Mouse (Mus musculus) CD4-positive naive resting alpha-beta T cell, adult 57 days (primary cell): ENCODE data around the gene Foxi3. TPM values are rescaled to one million over a fixed set of nuclear protein-coding genes. Genes with fewer than 3 reads are reported as not detected.

Source experiments
- total RNA-seq: library from RNA; stranded (reverse); gene quantifications from one replicate; pipeline ENCODE4 v1.2.4, GENCODE M21; 2023

The Foxi3 gene
- total RNA-seq = not detected

DNA sequence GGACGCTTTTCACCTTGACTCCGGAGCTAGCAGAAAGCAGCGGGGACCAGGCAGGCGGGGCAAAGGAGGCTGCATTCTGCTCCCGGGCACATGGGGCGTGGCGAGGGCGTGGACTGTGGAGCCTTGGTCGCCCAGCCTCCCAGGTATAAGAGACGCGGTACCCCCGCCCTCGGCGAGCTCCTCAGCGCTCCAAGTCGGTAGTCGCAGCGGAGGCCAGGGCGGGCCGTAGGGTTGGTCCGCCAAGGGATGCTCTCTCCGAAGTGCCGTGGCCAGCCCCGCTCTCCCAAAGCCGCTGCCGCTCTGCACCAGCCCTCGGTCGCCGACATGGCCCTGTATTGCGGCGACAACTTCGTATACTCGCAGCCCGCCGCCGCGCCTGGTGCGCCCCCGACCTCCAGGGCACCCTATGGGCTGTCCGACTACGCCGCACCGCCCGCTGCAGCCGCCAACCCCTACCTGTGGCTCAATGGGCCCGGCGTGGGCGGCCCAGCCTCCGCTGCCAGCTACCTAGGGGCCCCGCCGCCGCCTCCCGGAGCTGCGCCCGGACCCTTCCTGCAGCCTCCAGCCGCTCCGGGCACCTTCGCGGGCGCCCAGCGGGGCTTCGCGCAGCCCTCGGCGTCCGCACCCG lies at the start of gene Foxi3:
Foxi3 (plus strand) TSS at position 247 of the 628 bp plus-strand sequence.

DNA sequence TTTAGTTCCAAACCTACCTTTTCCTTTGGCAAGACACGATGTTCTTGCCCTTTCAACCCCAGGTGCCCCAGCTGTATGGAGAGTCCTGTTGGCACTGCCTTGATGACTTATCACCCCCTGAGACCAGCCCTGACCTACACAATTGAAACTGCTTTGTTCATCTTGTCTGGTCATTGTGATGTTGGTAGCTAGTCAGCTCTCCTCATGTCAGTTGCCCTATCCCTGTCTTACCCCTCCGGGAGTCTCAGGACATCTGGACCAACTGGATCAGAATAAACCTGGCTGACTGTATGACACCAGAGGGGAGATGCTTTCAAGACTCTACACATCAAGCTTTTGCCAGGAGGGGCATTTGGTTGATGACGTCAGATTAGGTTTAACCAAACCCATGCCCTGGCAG lies 37.5 kb upstream of the Foxi3 start, which contains the start of gene Tex37:
Tex37 (minus strand) TSS at position 101 of the 400 bp plus-strand sequence.

Other genes with a start within 250 kb of the Foxi3 start
- gene Rpia, start 164.3 kb upstream of the Foxi3 start, total RNA-seq = 25.5 TPM
- 129 TPM for gene Eif2ak3, start 112.0 kb upstream of the Foxi3 start, total RNA-seq
- not detected for gene Tex37, start 37.6 kb upstream of the Foxi3 start, total RNA-seq
- gene Thnsl2, start 187.9 kb downstream of the Foxi3 start, total RNA-seq = 2.0 TPM
- not detected for gene Fabp1, start 243.3 kb downstream of the Foxi3 start, total RNA-seq